Mouse (Mus musculus): ENCODE measurements around the gene Pcp4l1.

Gene Pcp4l1

DNA sequence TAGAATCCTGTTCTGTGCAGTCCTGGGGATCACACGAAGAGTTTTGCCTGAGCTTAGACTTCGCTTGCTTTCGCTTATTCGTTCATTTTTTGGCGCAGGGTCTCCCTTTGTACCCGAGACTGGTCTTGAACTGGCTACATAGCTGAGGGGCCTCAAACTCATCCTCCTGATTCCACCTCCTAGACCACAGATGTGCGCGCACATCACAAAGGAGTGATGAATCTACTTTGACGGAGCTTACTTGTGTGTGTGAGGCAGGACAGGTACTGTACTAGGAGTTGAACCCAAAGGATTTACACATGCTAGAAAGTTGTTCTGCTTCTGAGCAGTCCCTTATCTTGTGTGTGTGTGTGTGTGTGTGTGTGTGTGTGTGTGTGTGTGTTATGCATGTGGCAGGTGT, 5.2 kb downstream of the Pcp4l1 start:
- DNase-seq (ENCODE audit: inconsistent age in 2 of 2, low spot score in 1 of 2): no peak

GRCm38 (mm10) chr1:171189476-171190114, 6.5 kb downstream of the Pcp4l1 start:
- DNase-seq (ENCODE audit: inconsistent age in 2 of 2, low spot score in 1 of 2): peak; percentile 38 to 77

- DNase-seq (ENCODE audit: inconsistent age in 2 of 2, low spot score in 1 of 2): peak in 1 of 2 experiments; percentile 43
Measured at GRCm38 (mm10) chr1:171189046-171189445, 7.0 kb downstream of the Pcp4l1 start.

DNA sequence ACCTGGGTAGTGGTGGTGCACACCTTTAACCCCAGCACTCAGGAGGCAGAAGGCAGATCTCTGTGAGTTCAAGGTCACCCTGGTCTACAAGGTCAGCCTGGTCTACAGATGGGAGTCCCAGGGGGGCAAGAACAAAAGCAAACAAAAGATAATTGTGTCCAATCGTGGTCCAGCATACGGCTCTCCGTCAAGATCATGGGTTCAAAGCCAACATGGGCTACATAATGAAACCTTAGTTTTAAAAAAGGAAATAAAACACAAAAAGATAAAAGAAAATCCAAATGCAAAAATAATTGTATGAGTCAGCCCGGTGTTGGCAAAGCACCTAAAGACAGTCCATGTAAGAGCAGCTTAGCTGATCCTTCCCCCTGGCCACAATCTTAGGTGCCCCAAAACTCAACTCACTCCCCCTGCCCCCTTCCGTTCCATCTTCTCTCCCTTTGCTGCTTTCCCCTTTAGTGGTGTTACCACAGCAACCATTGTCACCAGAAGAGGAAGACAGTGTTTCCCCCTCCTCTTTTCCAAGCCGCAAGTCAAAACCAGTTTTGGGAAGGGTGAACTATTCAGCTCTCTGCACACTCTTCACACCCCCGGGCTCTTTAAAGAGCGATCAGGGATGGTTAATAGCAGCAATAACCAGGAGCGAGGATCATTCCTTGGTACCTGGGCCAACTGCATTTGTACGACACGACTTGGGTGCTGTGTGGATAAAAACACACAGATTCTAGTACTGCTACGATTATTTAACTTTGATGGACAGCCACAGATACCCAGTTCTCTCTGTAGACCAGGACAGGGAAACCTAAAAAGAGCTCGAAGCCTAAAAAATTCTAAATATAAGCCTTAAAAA, 8.0 kb downstream of the Pcp4l1 start:
- peak; percentile 22 to 60 for DNase-seq (ENCODE audit: inconsistent age in 2 of 2, low spot score in 1 of 2)

DNA sequence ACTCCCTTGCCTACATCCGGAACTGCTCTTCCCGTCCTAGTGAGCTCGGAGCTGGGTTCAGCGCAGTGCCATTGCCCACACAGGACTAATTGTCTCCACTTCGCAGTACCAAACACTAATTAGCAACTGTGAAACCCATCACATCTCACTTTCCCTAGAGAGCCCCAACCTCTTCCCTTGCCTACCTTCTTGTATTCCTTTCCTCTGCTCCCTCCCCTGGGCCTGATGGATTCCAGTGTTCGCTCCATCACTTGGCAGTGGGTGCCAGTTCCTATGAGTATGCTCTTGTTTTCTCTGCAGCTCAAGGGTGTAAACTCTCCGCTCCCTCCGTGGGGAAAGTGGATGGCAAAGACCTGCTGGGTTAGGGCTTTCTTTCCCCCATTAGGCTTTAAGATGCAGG, 10.4 kb downstream of the Pcp4l1 start:
- no peak for DNase-seq (ENCODE audit: inconsistent age in 2 of 2, low spot score in 1 of 2)

DNA sequence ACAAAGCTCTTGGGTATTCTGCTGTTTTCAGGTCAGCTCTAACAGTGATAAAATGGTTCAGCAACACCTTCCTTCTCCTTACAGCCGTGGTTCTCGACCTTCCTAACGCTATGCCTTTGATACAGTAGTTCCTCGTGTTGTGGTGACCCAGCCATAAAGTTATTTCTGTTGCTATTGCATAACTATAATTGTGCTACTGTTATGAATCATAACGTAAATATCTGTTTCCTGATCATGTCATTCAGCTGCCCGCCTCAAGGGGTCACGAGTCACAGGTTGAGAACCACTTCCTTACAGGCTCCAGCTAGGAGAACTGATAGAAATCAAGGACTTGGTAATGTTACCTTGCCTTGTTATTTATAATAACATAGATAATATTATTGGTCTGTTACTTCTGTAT, 11.8 kb downstream of the Pcp4l1 start:
- DNase-seq (ENCODE audit: inconsistent age in 2 of 2, low spot score in 1 of 2): peak; percentile 45 to 79

GRCm38 (mm10) chr1:171183620-171184019, 12.4 kb downstream of the Pcp4l1 start:
- DNase-seq (ENCODE audit: inconsistent age in 2 of 2, low spot score in 1 of 2): peak; percentile 44 to 64

- no peak for DNase-seq (ENCODE audit: inconsistent age in 2 of 2, low spot score in 1 of 2)
Measured at GRCm38 (mm10) chr1:171183025-171183424, 13.0 kb downstream of the Pcp4l1 start.

DNA sequence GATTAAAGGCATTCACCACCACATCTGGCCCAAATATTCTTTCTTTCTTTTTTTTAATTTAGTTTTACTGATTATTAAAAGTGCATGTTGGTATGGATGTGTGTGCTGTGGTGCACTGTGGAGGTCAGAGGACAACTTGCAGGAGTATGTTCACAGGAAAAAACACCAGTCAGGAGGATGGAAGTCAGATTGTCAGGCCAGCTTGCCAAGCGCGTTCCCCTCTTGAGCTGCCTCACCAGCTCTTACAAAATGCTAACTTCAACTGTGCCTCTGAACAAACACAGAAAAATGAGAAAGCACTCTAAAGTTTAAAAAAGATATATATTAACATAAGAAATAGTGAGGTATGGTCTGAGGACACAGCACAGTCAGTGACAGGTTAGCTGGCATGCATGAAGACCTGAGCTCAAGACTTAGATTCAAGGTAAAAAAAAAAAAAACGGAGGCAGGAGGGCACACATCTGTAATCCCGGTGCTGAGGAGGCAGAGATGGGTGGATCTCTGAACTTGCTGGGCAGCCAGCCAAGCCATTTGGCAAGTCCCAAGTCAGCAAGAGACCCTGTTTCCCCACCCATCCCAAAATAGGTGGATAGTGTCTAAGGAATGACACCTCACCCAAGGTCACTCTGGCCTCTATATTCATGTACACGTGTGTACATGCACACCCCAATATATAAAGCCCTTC, 16.4 kb downstream of the Pcp4l1 start:
- DNase-seq (ENCODE audit: inconsistent age in 2 of 2, low spot score in 1 of 2): peak in 1 of 2 experiments; percentile 45

DNA sequence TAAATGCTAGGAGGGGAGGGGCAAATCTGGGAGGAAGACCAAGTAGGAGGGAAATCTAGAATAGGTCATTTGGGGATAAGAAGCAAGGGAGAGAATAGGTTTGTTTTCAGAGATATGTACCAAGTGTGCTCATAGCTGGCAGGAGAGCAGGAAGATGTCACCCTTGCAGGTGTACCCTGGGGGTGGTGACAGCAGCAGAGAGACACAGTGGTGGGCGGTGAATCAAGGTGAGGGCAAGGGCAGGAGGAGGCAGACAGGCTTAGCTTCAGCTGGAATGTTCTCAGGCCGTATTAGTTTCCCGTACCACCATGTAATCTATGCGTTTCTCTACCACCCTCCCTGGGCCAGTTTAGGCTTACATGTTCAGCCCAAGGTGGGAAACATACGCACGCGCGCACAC, 23.3 kb downstream of the Pcp4l1 start:
- DNase-seq (ENCODE audit: inconsistent age in 2 of 2, low spot score in 1 of 2): no peak

GRCm38 (mm10) chr1:171171138-171171537, 24.9 kb downstream of the Pcp4l1 start:
- peak in 1 of 2 experiments; percentile 49 for DNase-seq (ENCODE audit: inconsistent age in 2 of 2, low spot score in 1 of 2)

DNA sequence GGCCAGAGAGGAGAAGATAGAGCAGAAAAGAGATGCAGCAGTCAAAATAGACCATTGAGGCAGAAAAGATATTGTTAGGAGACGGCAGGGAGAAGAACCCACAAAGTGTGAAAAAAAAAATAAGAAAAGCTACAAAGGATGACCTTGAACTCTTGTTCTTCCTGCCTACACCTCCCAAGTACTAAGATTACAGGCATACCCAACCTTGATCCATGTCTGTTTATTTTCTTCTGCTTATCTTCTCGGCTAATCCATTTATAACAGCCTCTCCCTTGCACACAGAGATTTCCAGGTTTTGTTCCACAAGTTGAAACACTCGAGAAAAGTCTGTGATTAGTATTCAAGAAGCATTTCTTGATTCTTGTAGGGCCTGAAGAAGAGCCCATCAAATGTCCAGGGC, 26.2 kb downstream of the Pcp4l1 start:
- no peak for DNase-seq (ENCODE audit: inconsistent age in 2 of 2, low spot score in 1 of 2)

- DNase-seq (ENCODE audit: inconsistent age in 2 of 2, low spot score in 1 of 2): peak in 1 of 2 experiments; percentile 45
Measured at GRCm38 (mm10) chr1:171168906-171169305, 27.2 kb downstream of the Pcp4l1 start.

DNA sequence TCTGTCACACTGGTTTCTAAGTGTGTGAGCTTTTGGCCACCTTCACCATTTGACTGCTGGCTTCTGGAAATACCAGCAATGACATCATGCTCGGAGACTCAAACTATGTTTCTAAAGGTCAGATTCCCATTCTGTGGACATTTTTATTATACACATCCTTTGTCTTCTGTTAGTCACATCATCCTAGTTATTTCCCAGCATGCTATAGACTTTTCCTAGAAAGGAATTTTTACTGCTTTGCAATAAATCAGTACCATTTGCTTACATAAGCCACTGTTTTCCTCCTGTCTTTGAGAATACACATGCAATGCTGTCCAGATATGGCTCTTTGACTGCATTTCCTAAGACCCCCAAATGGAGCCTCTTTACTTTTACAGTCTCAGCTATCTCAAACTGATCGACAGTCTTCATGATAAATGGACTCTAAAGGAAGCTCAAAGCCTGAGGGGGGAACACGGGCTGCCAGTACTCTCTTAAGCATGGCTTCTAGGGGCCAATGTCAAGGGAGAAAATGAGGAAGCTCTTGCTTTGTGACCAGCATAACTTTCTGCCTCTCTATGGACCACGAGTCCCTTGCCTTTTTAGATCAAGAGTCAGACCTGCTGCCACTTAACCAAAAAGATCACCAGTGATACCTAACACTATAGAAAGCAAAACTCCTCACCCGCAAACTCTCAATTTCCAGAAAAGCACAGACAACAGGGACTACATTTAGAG, 30.3 kb downstream of the Pcp4l1 start:
- DNase-seq (ENCODE audit: inconsistent age in 2 of 2, low spot score in 1 of 2): peak in 1 of 2 experiments; percentile 35

- DNase-seq (ENCODE audit: inconsistent age in 2 of 2, low spot score in 1 of 2): peak in 1 of 2 experiments; percentile 76
Measured at GRCm38 (mm10) chr1:171164258-171164657, 31.8 kb downstream of the Pcp4l1 start.

GRCm38 (mm10) chr1:171162526-171162925, 33.5 kb downstream of the Pcp4l1 start:
- DNase-seq (ENCODE audit: inconsistent age in 2 of 2, low spot score in 1 of 2): peak; percentile 22 to 81

GRCm38 (mm10) chr1:171159485-171159975, 36.5 kb downstream of the Pcp4l1 start:
- peak; percentile 34 to 69 for DNase-seq (ENCODE audit: inconsistent age in 2 of 2, low spot score in 1 of 2)

DNA sequence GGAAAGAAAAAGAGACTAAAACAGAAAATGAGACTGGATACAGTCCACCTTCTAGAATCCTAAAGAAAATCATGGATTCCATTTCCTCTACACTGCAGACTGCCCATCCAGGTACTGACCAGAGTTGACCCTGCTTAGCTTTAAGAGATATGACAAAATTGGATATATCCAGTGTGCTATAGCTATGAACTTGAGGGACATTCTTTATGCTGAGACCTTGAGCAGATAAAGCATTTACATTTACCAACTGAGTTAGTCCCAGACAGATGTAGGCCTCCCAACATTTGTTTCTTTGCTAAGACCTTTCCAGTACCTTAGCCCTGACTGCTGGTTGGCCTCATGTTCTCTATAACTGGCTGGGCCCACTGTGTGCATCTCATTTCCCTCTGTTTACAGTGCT, 38.1 kb downstream of the Pcp4l1 start:
- DNase-seq (ENCODE audit: inconsistent age in 2 of 2, low spot score in 1 of 2): no peak

DNA sequence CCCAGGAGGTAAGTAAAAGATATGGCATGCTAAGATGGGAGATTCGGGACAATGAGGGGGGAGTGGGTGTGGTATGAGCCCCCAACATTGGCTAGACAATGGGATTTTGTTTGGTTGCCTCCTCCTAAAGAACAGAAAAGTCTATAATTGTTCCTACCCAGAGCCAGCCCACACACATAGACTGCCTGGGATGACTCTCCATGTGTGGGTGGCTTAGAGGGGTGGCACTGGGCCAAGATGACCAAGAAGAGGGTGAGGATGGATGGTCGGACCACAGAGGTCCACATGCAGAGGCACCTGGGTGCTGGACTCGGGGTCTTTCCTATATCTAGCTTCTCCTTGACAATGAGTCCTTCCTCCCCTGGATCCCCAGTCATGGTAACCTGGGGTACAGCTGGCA, 39.4 kb downstream of the Pcp4l1 start:
- DNase-seq (ENCODE audit: inconsistent age in 2 of 2, low spot score in 1 of 2): no peak

GRCm38 (mm10) chr1:171151966-171152365, 44.1 kb downstream of the Pcp4l1 start:
- DNase-seq (ENCODE audit: inconsistent age in 2 of 2, low spot score in 1 of 2): no peak

DNA sequence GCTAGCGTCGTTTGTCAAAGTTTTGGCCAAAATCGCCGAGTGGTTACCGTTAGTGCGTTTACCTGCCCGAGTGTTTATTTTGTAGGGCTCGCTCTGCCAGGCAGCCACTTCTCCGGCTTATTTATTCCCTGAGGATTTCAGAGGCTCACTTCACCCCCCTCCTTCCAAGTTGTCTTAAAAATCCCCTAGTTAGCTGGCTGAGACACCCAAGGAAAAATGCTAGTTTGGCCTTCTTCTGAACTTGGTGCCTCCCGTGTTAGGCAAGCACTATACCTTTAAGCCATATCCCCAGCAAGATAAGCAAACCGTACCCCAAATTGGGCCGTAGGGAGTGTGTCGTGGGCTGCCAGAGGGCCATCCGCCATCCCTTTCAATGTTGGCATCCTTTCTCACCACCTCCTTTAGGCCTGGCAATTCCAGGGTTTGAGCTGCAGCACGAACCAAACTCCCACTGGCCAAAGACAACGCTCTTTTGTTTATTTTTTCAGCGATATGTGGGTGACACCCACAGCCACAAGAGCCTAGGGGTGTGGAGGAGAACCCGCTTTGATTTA, 45.2 kb downstream of the Pcp4l1 start:
- peak in 1 of 2 experiments; percentile 36 for DNase-seq (ENCODE audit: inconsistent age in 2 of 2, low spot score in 1 of 2)

All from adrenal gland, adult (tissue).